Mouse (Mus musculus): ENCODE measurements around the gene Stat6. TPM values are rescaled to one million over a fixed set of nuclear protein-coding genes. Genes with fewer than 3 reads are reported as not detected.
A peak's percentile ranks its signal among the peaks of the same experiment; 100 is the strongest.

Gene Stat6
- polyA plus RNA-seq, 1 experiment from 2014 or later, result 17.7 TPM

GRCm38 (mm10) chr10:127619941-127620405, 22.8 kb upstream of the Stat6 start:
- no peaks in the 10 kb centered on the region for H3K9me3 ChIP-seq (replicated peaks; ENCODE audit: control insufficient read depth, low read length)
- peaks cover 18% of the 10 kb centered on the region for H3K4me1 ChIP-seq (ENCODE audit: control insufficient read depth, low read depth, low read length)
- H3K9ac ChIP-seq (ENCODE audit: low read depth, low read length), result peak overlapping the region; percentile 59
- no peak for ATAC-seq (ENCODE audit: low read depth)
- WGBS (ENCODE audit: insufficient replicate concordance), result 17% methylated on average over 12 of the region's 12 CpGs
- no peaks in the 10 kb centered on the region for H3K36me3 ChIP-seq (ENCODE audit: control insufficient read depth, insufficient read depth)
- H3K27ac ChIP-seq (ENCODE audit: low read length), result peak overlapping the region; percentile 78
- H3K4me3 ChIP-seq (ENCODE audit: low read depth, low read length), result peak overlapping the region; percentile 63
- H3K4me2 ChIP-seq (ENCODE audit: low read depth, low read length), result peak overlapping the region; percentile 74
- peaks cover 36% of the 10 kb centered on the region for H3K27me3 ChIP-seq (ENCODE audit: control insufficient read depth, insufficient read depth, low read depth, low read length)

DNA sequence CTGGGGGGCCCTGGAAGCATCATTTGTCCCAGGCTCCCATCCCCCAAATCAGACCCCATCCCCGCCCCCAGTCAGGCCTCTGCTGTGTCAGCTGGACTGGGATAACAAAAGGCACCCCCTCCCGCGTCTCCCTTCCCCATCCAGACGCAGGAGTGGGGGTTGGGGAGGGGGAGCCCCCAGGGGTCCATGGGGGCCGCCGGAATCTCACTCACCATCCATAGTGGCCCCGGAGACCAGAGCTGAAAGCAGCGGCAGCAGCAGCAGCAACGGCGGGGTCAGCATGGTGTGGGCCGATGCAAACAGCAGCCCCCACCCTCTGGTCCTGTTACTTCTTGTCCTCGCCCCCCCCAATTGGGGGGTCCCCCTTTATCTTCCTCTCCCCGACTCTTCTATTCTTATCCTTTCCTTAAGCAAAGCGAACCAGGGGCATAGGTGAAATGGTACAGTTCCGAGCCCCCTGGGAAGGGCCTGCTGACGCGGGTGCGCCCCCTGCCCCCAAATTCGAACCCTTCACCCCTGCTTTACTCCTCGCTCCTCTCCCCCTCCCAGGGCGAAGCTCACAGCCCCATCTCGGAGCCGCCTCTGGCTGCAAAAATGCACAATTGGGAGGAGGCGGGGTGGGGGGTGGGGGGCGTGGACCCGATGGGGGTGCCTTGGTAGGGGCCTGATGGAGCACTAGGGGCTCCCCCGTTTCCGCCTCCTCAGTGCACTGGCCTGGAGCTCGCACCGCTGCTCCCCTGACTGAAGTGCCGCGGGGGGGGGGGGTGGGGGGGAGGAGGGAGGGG, 22.2 kb upstream of the Stat6 start, which contains the start of gene Lrp1:
Lrp1 (minus strand) TSS at position 743 of the 785 bp plus-strand sequence.
- Histone ChIP-seq H3K27ac (ENCODE audit: low read length) (peak within 1 kb of the TSS; percentile 90), H3K27me3 (ENCODE audit: control insufficient read depth, insufficient read depth, low read depth, low read length) (peaks cover 36% of the 10 kb centered on the region)

GRCm38 (mm10) chr10:127621191-127622056, 21.4 kb upstream of the Stat6 start:
- peaks cover 36% of the 10 kb centered on the region for H3K27me3 ChIP-seq (ENCODE audit: control insufficient read depth, insufficient read depth, low read depth, low read length)
- peaks cover 8% of the 10 kb centered on the region; the same call in 1 of the 2 replicates for H3K4me1 ChIP-seq (ENCODE audit: control insufficient read depth, low read depth, low read length)
- peak overlapping the region; percentile 74 for H3K4me2 ChIP-seq (ENCODE audit: low read depth, low read length)
- H3K4me3 ChIP-seq (ENCODE audit: low read depth, low read length), result peak overlapping the region; percentile 63
- peak overlapping the region; percentile 90 for H3K27ac ChIP-seq (ENCODE audit: low read length)
- peaks cover 1% of the 10 kb centered on the region for H3K9me3 ChIP-seq (replicated peaks; ENCODE audit: control insufficient read depth, low read length)
- ATAC-seq (ENCODE audit: low read depth), result peak; percentile 83
- peak overlapping the region; percentile 57 for H3K9ac ChIP-seq (ENCODE audit: low read depth, low read length)
- under 1% methylated on average over 35 of the region's 39 CpGs for WGBS (ENCODE audit: insufficient replicate concordance)
- H3K36me3 ChIP-seq (ENCODE audit: control insufficient read depth, insufficient read depth), result no peaks in the 10 kb centered on the region

More for the DNA sequence above, 22.2 kb upstream of the Stat6 start, which contains the start of gene Lrp1:
- Histone ChIP-seq H3K36me3 (ENCODE audit: control insufficient read depth, insufficient read depth) (no peaks in the 10 kb centered on the region), H3K9me3 (replicated peaks; ENCODE audit: control insufficient read depth, low read length) (no peaks in the 10 kb centered on the region), H3K4me3 (ENCODE audit: low read depth, low read length) (peak within 1 kb of the TSS; percentile 63), H3K9ac (ENCODE audit: low read depth, low read length) (peak within 1 kb of the TSS; percentile 59), H3K4me2 (ENCODE audit: low read depth, low read length) (peak within 1 kb of the TSS; percentile 74), H3K4me1 (ENCODE audit: control insufficient read depth, low read depth, low read length) (peaks cover 14% of the 10 kb centered on the region; the same call in 1 of the 2 replicates)
- 5% methylated on average over 24 of the region's 32 CpGs for WGBS (ENCODE audit: insufficient replicate concordance)
- peak; percentile 53 for ATAC-seq (ENCODE audit: low read depth)

- H3K4me2 ChIP-seq (ENCODE audit: low read depth, low read length), result peak overlapping the region; percentile 74
- H3K36me3 ChIP-seq (ENCODE audit: control insufficient read depth, insufficient read depth), result no peaks in the 10 kb centered on the region
- H3K27ac ChIP-seq (ENCODE audit: low read length), result peak overlapping the region; percentile 90
- WGBS (ENCODE audit: insufficient replicate concordance), result 2% methylated on average over 13 of the region's 13 CpGs
- peaks cover 4% of the 10 kb centered on the region; the same call in 1 of the 2 replicates for H3K4me1 ChIP-seq (ENCODE audit: control insufficient read depth, low read depth, low read length)
- peak overlapping the region; percentile 37; the same call in 1 of the 2 replicates for H3K9ac ChIP-seq (ENCODE audit: low read depth, low read length)
- ATAC-seq (ENCODE audit: low read depth), result peak; percentile 57
- peaks cover 36% of the 10 kb centered on the region for H3K27me3 ChIP-seq (ENCODE audit: control insufficient read depth, insufficient read depth, low read depth, low read length)
- H3K9me3 ChIP-seq (replicated peaks; ENCODE audit: control insufficient read depth, low read length), result peaks cover 5% of the 10 kb centered on the region
- H3K4me3 ChIP-seq (ENCODE audit: low read depth, low read length), result peak overlapping the region; percentile 63
These were observed 20.8 kb upstream of the Stat6 start for GRCm38 (mm10) chr10:127622057-127622392.

DNA sequence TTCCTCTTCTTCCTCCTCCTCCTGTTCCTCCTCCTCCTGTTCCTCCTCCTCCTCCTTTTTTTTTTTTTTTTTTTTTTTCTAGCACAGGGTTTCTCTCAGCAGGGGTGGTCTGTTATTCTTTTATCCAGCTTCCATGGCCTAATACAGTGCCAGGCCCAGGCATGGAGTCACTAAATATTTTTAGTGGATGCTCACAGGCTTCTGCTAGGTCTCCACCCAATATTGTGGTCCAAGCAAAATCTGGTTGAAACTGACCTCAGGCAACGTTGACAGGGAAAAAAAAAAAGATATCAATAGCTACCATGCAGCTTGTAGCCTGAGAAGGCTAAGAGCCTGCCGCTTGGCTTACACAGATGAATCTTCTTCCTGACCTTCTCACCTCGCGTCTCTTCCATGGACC, 20.1 kb upstream of the Stat6 start:
- H3K36me3 ChIP-seq (ENCODE audit: control insufficient read depth, insufficient read depth), result no peaks in the 10 kb centered on the region
- H3K4me1 ChIP-seq (ENCODE audit: control insufficient read depth, low read depth, low read length), result peaks cover 3% of the 10 kb centered on the region; the same call in 1 of the 2 replicates
- no peak overlapping the region for H3K9ac ChIP-seq (ENCODE audit: low read depth, low read length)
- no peak overlapping the region; the same call in 1 of the 2 replicates for H3K27ac ChIP-seq (ENCODE audit: low read length)
- peaks cover 36% of the 10 kb centered on the region for H3K27me3 ChIP-seq (ENCODE audit: control insufficient read depth, insufficient read depth, low read depth, low read length)
- no peak overlapping the region for H3K4me2 ChIP-seq (ENCODE audit: low read depth, low read length)
- H3K9me3 ChIP-seq (replicated peaks; ENCODE audit: control insufficient read depth, low read length), result peaks cover 5% of the 10 kb centered on the region
- 49% methylated on average over 4 of the region's 4 CpGs for WGBS (ENCODE audit: insufficient replicate concordance)
- H3K4me3 ChIP-seq (ENCODE audit: low read depth, low read length), result no peak overlapping the region
- no peak for ATAC-seq (ENCODE audit: low read depth)

DNA sequence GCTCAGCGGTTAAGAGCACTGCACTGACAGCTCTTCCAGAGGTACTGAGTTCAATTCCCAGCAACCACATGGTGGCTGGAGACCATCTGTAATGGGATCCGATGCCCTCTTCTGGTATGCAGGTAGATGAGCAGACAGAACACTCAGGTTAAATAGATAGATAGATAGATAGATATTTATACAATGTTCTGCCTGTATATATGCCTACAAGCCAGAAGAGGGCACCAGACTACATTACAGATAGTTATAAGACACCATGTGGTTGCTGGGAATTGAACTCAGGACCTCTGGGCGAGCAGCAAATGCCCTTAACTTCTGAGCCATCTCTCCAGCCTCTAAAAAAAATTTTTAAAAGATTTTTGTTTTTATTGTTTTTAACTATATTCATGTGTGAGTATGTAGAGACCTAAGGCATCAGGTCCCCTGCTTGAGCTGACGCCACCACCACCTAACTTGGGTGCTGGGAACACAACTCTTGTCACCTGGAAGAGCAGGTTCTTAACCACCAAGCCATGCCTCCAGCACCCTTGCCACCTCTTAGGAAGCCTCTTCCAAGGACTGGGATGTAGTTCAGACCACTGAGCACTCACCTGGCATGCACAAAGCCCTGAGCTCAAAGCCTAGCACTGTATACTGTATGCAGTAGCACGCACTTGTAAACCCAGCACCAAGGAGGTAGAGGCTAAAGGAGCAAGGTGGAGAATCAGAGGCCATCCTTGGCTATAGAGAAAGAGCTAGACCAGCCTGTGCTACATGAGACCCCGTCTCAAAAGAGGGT, 19.2 kb upstream of the Stat6 start:
- H3K4me1 ChIP-seq (ENCODE audit: control insufficient read depth, low read depth, low read length), result peaks cover 3% of the 10 kb centered on the region; the same call in 1 of the 2 replicates
- WGBS (ENCODE audit: insufficient replicate concordance), result 67% methylated on average over 6 of the region's 6 CpGs
- no peak overlapping the region for H3K9ac ChIP-seq (ENCODE audit: low read depth, low read length)
- no peak overlapping the region for H3K27ac ChIP-seq (ENCODE audit: low read length)
- no peak for ATAC-seq (ENCODE audit: low read depth)
- no peak overlapping the region for H3K4me2 ChIP-seq (ENCODE audit: low read depth, low read length)
- no peak overlapping the region for H3K4me3 ChIP-seq (ENCODE audit: low read depth, low read length)
- H3K9me3 ChIP-seq (replicated peaks; ENCODE audit: control insufficient read depth, low read length), result peaks cover 5% of the 10 kb centered on the region
- peaks cover 36% of the 10 kb centered on the region for H3K27me3 ChIP-seq (ENCODE audit: control insufficient read depth, insufficient read depth, low read depth, low read length)
- H3K36me3 ChIP-seq (ENCODE audit: control insufficient read depth, insufficient read depth), result no peaks in the 10 kb centered on the region

DNA sequence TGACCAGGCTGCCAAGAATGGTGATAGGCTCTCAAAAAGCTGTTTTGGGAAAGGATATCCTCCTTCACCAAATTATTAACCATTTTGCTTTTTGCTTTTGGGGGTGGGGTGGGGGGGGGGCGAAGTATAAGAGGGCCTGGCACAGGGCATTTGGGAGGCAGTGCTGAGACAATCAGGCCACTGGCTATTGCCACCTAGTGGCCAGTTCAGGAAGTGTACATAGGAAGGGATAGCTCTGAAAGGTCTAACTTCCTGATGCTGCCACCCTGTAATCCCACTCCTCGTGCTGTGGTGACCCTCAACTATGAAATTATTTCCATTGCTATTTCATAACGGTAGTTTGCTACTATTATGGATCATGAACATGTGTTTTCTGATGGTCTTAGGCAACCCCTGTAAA, 16.4 kb upstream of the Stat6 start:
- Histone ChIP-seq H3K4me3 (ENCODE audit: low read depth, low read length) (no peak overlapping the region), H3K4me2 (ENCODE audit: low read depth, low read length) (no peak overlapping the region), H3K9me3 (replicated peaks; ENCODE audit: control insufficient read depth, low read length) (peaks cover 5% of the 10 kb centered on the region), H3K36me3 (ENCODE audit: control insufficient read depth, insufficient read depth) (no peaks in the 10 kb centered on the region), H3K27ac (ENCODE audit: low read length) (no peak overlapping the region), H3K9ac (ENCODE audit: low read depth, low read length) (no peak overlapping the region), H3K27me3 (ENCODE audit: control insufficient read depth, insufficient read depth, low read depth, low read length) (peaks cover 9% of the 10 kb centered on the region), H3K4me1 (ENCODE audit: control insufficient read depth, low read depth, low read length) (peaks cover 3% of the 10 kb centered on the region; the same call in 1 of the 2 replicates)
- WGBS (ENCODE audit: insufficient replicate concordance), result 67% methylated on average over 3 of the region's 3 CpGs
- ATAC-seq (ENCODE audit: low read depth), result no peak
